Mouse (Mus musculus) spleen, postnatal 4 days (tissue): ENCODE data around the gene Tsku.

Experiments used
- DNase-seq, 2 experiments: peaks; one replicate each; pipeline ENCODE4 v3.0.0; 2022; ENCODE audit warnings: low spot score in 2 of 2

Gene Tsku

GRCm38 (mm10) chr7:98361063-98361652 lies at the start of gene Tsku:
Gene Tsku, minus strand, starts transcription at chr7:98361328.
- peak; percentile 55 to 77 for DNase-seq

DNA sequence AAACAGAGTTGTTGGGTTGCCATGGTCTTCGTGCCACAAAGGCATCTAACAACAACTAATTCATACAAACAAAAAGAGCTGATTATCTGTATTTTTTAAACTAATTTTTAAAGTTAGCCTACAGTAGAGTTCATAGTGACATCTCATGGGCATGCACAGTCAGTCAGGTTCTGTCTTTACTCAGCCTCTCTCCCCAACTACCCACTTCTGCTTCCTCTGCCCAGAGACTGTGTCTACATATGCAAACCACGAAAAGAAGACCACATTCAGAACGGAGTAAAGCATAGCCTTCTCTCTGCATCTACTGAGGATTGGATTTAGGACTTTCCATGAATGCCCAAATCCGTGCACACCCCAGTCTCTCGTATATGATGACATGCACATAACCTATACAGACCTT lies 46.5 kb upstream of the Tsku start:
- DNase-seq: no peak

DNA sequence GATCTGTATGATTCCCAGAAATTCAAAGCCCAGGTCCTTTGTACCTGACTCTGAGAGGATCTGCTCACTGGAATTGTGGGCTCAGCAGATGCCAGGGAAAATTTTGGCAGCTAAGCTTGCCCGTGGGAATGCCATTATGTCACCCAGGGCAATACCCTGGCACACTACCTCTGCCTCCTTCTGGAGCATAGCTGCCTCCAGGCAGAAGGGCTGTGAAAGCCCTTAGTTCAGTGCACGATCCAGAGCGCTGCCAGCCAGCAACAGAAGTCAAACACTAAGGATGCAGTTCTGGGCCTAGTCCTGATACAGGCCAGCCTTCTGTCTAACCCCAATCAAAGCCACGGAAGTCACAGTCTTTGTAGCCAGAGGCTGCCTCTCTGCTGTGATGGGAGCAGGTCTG lies 42.9 kb upstream of the Tsku start:
- DNase-seq: no peak

GRCm38 (mm10) chr7:98402582-98403574 lies 41.8 kb upstream of the Tsku start:
- DNase-seq: no peak

GRCm38 (mm10) chr7:98392466-98393201 lies 31.5 kb upstream of the Tsku start:
- no peak for DNase-seq

- DNase-seq: no peak
Measured at GRCm38 (mm10) chr7:98391351-98391936, 30.3 kb upstream of the Tsku start.

- DNase-seq: no peak
Measured at GRCm38 (mm10) chr7:98390486-98390885, 29.4 kb upstream of the Tsku start.

DNA sequence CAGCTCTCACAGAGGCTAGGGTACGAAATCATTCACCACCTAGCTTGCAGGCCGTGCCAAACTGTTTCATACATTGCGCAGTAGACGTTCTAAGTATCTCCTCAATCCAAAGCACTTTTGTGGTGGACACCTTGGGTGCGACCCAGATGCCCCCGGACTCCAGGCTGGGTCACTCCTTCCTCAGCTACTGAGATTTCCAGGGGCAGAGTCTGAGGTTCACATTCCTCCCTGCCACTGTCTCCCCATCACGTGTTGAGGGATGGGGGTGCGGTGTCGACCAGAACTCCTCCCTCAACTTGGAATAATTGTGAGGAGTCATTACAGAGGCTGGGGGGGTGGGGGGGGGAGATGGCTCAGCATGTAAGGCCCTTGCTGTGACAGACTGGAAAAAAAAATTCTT lies 28.5 kb upstream of the Tsku start:
- no peak for DNase-seq

GRCm38 (mm10) chr7:98388881-98389501 lies 27.9 kb upstream of the Tsku start:
- no peak for DNase-seq

DNA sequence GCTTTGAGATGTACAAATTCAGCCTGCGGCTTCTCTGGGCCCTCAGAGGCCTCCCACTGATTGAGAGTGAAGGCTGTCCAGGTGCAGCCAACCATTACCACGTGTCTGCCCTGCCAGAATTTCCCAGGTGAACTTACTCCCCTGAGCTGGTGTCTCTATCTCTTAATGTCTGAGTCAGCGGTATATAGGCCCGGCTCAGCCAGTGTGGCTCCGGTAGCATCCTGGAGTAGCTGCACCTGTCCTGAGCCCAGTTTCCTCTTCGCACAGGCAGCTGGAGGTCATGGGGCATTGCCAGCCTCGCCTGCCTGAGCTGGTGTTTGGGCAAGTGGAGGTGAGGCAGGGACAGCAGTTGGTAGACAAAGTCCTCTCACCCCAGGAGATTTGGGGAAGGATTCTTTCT lies 26.1 kb upstream of the Tsku start:
- no peak for DNase-seq

GRCm38 (mm10) chr7:98385168-98385567 lies 24.0 kb upstream of the Tsku start:
- no peak for DNase-seq

DNA sequence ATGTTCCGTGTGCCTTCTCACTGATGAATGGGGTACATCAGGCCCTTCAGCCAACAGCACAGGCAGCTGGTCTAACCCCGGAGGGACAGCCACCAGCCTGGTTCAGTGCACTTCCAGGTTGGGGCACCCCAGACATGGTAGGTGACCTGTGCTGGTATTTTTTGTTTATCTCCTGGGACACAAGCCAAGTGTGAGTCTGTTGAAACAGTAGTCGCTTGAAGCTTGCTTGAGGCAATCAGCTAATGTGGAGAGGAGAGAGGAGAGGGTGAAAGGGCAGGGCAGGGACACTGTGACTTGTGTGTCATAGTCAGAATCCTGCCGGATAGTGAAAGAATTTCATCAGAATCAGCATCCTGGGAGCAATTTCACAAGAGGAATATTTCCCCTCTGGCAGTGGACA lies 22.2 kb upstream of the Tsku start:
- no peak for DNase-seq

DNA sequence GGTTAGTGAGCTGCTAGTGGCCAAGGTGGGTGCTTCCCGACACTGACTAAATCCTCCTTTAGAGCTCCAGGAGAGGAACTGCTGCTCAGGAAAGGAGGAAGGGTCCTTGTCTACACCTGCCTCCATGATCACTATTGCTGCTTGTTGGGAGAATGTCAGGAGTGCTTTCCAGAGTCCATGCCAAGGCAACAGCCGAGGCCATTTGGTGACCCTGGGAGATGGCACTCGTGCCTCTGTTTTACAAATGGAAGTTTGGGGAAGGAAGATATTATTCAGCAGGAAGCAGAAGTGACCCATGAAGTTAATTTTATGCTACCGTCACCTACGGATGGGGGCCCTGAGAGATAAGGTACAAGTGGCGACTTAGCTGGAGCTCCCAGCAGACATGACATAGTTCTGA lies 21.7 kb upstream of the Tsku start:
- DNase-seq: no peak

- no peak for DNase-seq
Measured at GRCm38 (mm10) chr7:98380224-98380925, 19.2 kb upstream of the Tsku start.

GRCm38 (mm10) chr7:98379232-98379631 lies 18.1 kb upstream of the Tsku start:
- DNase-seq: no peak

DNA sequence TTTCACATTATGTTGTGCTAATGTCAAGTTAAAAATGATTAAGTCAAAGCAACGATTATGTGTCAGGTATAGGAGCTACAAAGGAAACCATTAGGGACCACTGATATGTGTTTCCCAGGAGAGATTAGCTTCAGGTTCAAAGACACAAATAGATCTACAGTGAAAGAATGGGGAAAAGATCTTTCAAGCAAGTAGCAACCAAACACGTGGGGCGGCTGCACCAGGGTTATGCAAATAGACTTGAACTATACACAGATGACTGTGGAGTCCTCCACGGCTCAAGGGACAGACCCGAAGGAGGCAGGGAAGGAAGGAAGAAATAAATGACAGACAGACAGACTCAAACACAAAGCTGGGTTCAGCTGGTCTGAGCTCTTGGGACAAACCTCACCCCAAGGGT lies 16.1 kb upstream of the Tsku start:
- no peak for DNase-seq

DNA sequence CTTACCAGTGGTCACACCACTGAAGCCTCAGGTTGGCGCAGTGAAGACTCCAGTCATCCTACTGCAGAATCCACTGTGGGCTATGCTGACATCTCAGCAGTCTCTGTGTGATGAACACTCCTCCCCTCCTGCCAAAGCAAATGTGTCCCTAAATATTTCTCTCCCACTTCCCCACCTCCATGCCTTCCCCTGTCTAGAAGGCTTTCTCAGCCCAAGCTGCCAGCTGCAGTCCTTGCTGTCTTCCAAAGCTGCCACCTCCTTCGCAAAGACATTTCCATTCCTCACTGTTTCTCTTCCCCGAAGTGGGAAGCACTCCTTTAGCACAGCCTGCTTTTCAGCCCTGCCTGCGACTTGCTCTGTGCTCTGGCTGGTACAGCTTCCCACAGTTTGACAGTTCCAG lies 10.0 kb upstream of the Tsku start:
- DNase-seq: no peak

DNA sequence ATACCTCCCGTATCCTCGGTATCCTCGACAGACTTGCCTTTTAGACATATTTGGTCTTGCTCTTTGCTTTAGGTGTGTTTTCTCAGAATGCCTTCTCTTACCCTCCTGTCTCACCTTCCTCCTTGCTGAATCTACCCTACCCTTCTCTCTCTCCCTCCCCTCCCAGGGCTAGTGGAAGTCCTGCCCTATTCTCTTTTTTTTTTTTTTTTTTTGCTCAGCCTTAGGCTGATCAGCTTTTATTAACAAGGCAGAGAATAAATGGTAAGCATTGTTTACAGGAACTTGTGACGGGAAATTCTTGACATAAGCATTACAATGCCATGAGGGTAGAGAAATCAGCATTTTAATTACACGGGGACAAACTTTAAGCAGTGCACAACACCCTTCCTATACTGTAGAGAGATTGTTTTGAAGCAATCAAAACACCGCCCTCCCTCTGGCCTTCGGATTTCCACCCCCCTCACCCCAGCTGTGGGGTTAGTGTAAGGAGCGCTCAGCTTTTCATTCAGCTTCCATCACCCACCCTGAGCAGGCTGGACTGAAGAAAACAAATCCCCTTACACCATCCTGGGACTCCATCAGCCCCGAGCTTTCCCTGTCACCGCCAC lies 8.7 kb upstream of the Tsku start:
- DNase-seq: no peak

DNA sequence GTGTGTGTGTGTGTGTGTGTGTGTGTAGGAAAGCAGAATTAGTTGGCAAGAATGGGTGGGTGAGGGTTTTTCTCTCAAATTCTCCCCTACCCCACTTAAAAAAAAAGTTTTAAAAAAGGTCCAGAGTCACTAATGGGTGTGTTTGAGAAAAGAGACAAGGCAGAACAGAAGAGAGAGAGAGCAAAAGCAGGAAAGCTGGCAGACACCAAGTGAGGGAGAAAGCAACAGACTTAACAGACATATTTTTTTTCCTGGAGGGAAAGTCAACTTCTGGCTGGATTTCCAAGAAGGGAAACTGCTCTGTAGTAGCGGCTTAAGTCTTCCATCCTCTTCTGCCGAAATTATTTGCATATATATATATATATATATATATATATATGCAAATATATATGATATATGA lies 534 bp upstream of the Tsku start:
- no peak for DNase-seq

DNA sequence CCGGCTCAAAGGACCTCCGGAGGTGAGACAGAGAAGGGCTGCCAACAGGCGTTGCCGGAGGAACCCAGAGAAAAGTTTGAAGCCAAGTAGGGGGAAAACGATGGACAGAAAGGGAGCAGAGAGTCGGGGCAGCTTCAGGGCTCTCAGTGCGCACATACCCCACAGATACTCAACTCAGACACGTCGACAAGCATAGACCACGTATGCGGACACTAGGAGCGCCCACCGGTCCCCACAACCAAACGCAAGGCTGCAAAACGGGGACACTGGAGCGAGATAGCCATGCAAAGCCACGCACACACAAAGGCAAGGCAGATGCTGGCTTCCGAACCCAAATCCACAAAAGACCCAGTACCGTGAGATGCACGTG lies 522 bp downstream of the Tsku start:
- no peak for DNase-seq
